Mouse (Mus musculus) intestine, postnatal 0 days (tissue): ENCODE results near the gene Lmod2. TPM values are rescaled to one million over a fixed set of nuclear protein-coding genes. Genes with fewer than 3 reads are reported as not detected.

ENCODE experiments used
- ATAC-seq: fragments of 200-750 bp; cut with Nextera tagmentation; 2 replicates; pipeline ENCODE4 v1.8.0; 2017; ENCODE audit warnings: mild to moderate bottlenecking, moderate TSS enrichment, moderate library complexity
- H3K27ac ChIP-seq: fragments of 300-500 bp; sonication (generic); 2 replicates; pipeline ENCODE4 v1.5.1; 2014; ENCODE audit warnings: mild to moderate bottlenecking, low read depth, low read length, moderate library complexity
- H3K27me3 ChIP-seq: fragments of 300-500 bp; sonication (generic); replicated peaks from 2 replicates; pipeline ENCODE4 v1.6.1; 2014; ENCODE audit warnings: low read length, mixed read lengths; ENCODE audit not compliant: control insufficient read depth, insufficient read depth
- H3K36me3 ChIP-seq: fragments of 300-500 bp; sonication (generic); 2 replicates; pipeline ENCODE4 v1.6.1; 2014; ENCODE audit warnings: mild to moderate bottlenecking, moderate library complexity; ENCODE audit not compliant: control insufficient read depth, insufficient read depth
- H3K4me1 ChIP-seq: fragments of 300-500 bp; sonication (generic); replicated peaks from 2 replicates; pipeline ENCODE4 v1.6.1; 2014; ENCODE audit warnings: antibody characterized with exemption, low read length, mixed read lengths; ENCODE audit not compliant: control insufficient read depth, insufficient read depth
- H3K4me2 ChIP-seq: fragments of 300-500 bp; sonication (generic); replicated peaks from 2 replicates; pipeline ENCODE4 v1.6.1; 2014; ENCODE audit warnings: low read depth, mild to moderate bottlenecking, moderate library complexity
- H3K4me3 ChIP-seq: fragments of 300-500 bp; sonication (generic); 2 replicates; pipeline ENCODE4 v1.5.1; 2014; ENCODE audit warnings: low read depth, low read length
- H3K9ac ChIP-seq: fragments of 300-500 bp; sonication (generic); 2 replicates; pipeline ENCODE4 v1.6.1; 2014; ENCODE audit warnings: mild to moderate bottlenecking, low read depth, low read length
- H3K9me3 ChIP-seq: fragments of 300-500 bp; sonication (generic); 2 replicates; pipeline ENCODE4 v1.6.1; 2016; ENCODE audit warnings: mixed run types; ENCODE audit not compliant: control insufficient read depth
- CTCF ChIP-seq: sonication (generic); IDR thresholded peaks from 2 replicates; pipeline ENCODE4 v1.5.1; 2016; ENCODE audit warnings: low read depth, mild to moderate bottlenecking, control low read depth, antibody characterized with exemption, moderate library complexity
- WGBS: fragments of 180-500 bp; shearing (Covaris S2); extraction: QIAGEN DNeasy Blood & Tissue Kit; methylation state at CpG from one replicate; pipeline ENCODE4 v1.1.7; 2014; 5-methylcytosine and 5-hydroxymethylcytosine counted together
- polyA plus RNA-seq: library from polyadenylated mRNA; unstranded; fragments of >200 nt; fragmentation: Nextera tagmentation; extraction: Ambion mirVana; gene quantifications from 2 replicates; pipeline ENCODE4 v1.2.1, GENCODE M21; 2015

The Lmod2 gene
- polyA plus RNA-seq, 1 experiment from 2014 or later = not detected

GRCm38 (mm10) chr6:24585431-24586310 lies 11.9 kb upstream of the Lmod2 start:
- H3K9ac ChIP-seq = no peak overlapping the region
- H3K27me3 ChIP-seq = no peaks in the 10 kb centered on the region
- no peak for ATAC-seq
- H3K27ac ChIP-seq = no peak overlapping the region
- H3K4me2 ChIP-seq = no peak overlapping the region
- H3K4me3 ChIP-seq = no peak overlapping the region
- no peaks in the 10 kb centered on the region; the same call in 1 of the 2 replicates for H3K4me1 ChIP-seq
- WGBS = 44% methylated on average over 9 of the region's 10 CpGs
- H3K9me3 ChIP-seq = no peaks in the 10 kb centered on the region
- no peak for TF ChIP-seq CTCF
- H3K36me3 ChIP-seq = no peaks in the 10 kb centered on the region

- Histone ChIP-seq H3K9me3 (no peaks in the 10 kb centered on the region), H3K9ac (no peak overlapping the region), H3K27me3 (no peaks in the 10 kb centered on the region), H3K27ac (no peak overlapping the region), H3K36me3 (no peaks in the 10 kb centered on the region), H3K4me1 (no peaks in the 10 kb centered on the region; the same call in 1 of the 2 replicates), H3K4me2 (no peak overlapping the region), H3K4me3 (no peak overlapping the region)
- no peak for ATAC-seq
- TF ChIP-seq CTCF = no peak
- 49% methylated on average over 3 of the region's 3 CpGs for WGBS
Observed at GRCm38 (mm10) chr6:24586885-24587284, 10.7 kb upstream of the Lmod2 start.

- no peak overlapping the region for H3K4me2 ChIP-seq
- H3K4me3 ChIP-seq = no peak overlapping the region
- no peak for ATAC-seq
- no peak for TF ChIP-seq CTCF
- no peak overlapping the region for H3K9ac ChIP-seq
- H3K9me3 ChIP-seq = no peaks in the 10 kb centered on the region
- H3K27ac ChIP-seq = no peak overlapping the region
- H3K36me3 ChIP-seq = no peaks in the 10 kb centered on the region
- no peaks in the 10 kb centered on the region for H3K27me3 ChIP-seq
- no peaks in the 10 kb centered on the region; the same call in 1 of the 2 replicates for H3K4me1 ChIP-seq
- WGBS = 85% methylated on average over 5 of the region's 5 CpGs
Observed at GRCm38 (mm10) chr6:24590282-24590681, 7.3 kb upstream of the Lmod2 start.

- no peak for TF ChIP-seq CTCF
- no peak overlapping the region for H3K4me2 ChIP-seq
- no peaks in the 10 kb centered on the region for H3K27me3 ChIP-seq
- no peaks in the 10 kb centered on the region for H3K4me1 ChIP-seq
- no peaks in the 10 kb centered on the region for H3K9me3 ChIP-seq
- 44% methylated on average over 10 of the region's 10 CpGs for WGBS
- ATAC-seq = no peak
- no peak overlapping the region for H3K9ac ChIP-seq
- no peak overlapping the region for H3K4me3 ChIP-seq
- no peaks in the 10 kb centered on the region for H3K36me3 ChIP-seq
- no peak overlapping the region for H3K27ac ChIP-seq
Observed at GRCm38 (mm10) chr6:24591525-24592218, 5.9 kb upstream of the Lmod2 start.

- Histone ChIP-seq H3K9me3 (no peaks in the 10 kb centered on the region), H3K4me1 (no peaks in the 10 kb centered on the region), H3K9ac (no peak overlapping the region), H3K4me3 (no peak overlapping the region), H3K36me3 (no peaks in the 10 kb centered on the region), H3K27ac (no peak overlapping the region), H3K4me2 (no peak overlapping the region), H3K27me3 (no peaks in the 10 kb centered on the region)
- no peak for TF ChIP-seq CTCF
- ATAC-seq = no peak
- 91% methylated on average over 6 of the region's 6 CpGs for WGBS
Observed at GRCm38 (mm10) chr6:24599179-24599578, 1.6 kb downstream of the Lmod2 start.

- no peak for ATAC-seq
- H3K27me3 ChIP-seq = no peaks in the 10 kb centered on the region
- H3K9me3 ChIP-seq = no peaks in the 10 kb centered on the region
- whole genome bisulfite sequencing = 82% methylated on average over 5 of the region's 5 CpGs
- no peak overlapping the region for H3K4me3 ChIP-seq
- H3K36me3 ChIP-seq = no peaks in the 10 kb centered on the region
- H3K4me2 ChIP-seq = no peak overlapping the region
- H3K9ac ChIP-seq = no peak overlapping the region
- no peak for TF ChIP-seq CTCF
- no peak overlapping the region for H3K27ac ChIP-seq
- no peaks in the 10 kb centered on the region for H3K4me1 ChIP-seq
Observed at GRCm38 (mm10) chr6:24599639-24600038, 2.1 kb downstream of the Lmod2 start.
